Mouse (Mus musculus) lung, adult 2 months (tissue): ENCODE measurements around the gene Dxo. TPM values are rescaled to one million over a fixed set of nuclear protein-coding genes. Genes with fewer than 3 reads are reported as not detected.

Source experiments
- DNase-seq: peaks from one replicate; pipeline ENCODE4 v3.0.0; 2022
- H3K4me1 ChIP-seq: fragments of 200-500 bp; 2 replicates; pipeline ENCODE4 v1.6.1; 2011; ENCODE audit warnings: low read length; ENCODE audit not compliant: control insufficient read depth, insufficient read depth
- H3K4me3 ChIP-seq: fragments of 200-500 bp; replicated peaks from 2 replicates; pipeline ENCODE3; 2011; ENCODE audit warnings: low read depth, mild to moderate bottlenecking, control low read depth, low read length; ENCODE audit errors: extremely low read depth
- CTCF ChIP-seq: fragments of 200-500 bp; IDR thresholded peaks from 2 replicates; pipeline ENCODE4 v1.5.1; 2011; ENCODE audit warnings: mild to moderate bottlenecking, low read length, control low read depth; ENCODE audit not compliant: insufficient read depth
- POLR2A ChIP-seq: fragments of 200-500 bp; IDR thresholded peaks from 2 replicates; pipeline ENCODE4 v1.6.1; 2011; ENCODE audit warnings: low read depth, mild to moderate bottlenecking, control low read depth, low read length, borderline replicate concordance; ENCODE audit errors: extremely low read depth
- WGBS: fragments of 180-500 bp; shearing (Covaris S2); methylation state at CpG from one replicate; pipeline ENCODE4 v1.1.7; 2018; 5-methylcytosine and 5-hydroxymethylcytosine counted together
- polyA plus RNA-seq: library from polyadenylated mRNA; depleted of rRNA; stranded (reverse); fragments of >200 nt; gene quantifications from 2 replicates; pipeline ENCODE4 v1.2.3, GENCODE M21; 2012

Dxo gene
- polyA plus RNA-seq, 1 experiment: 58.1 TPM

DNA sequence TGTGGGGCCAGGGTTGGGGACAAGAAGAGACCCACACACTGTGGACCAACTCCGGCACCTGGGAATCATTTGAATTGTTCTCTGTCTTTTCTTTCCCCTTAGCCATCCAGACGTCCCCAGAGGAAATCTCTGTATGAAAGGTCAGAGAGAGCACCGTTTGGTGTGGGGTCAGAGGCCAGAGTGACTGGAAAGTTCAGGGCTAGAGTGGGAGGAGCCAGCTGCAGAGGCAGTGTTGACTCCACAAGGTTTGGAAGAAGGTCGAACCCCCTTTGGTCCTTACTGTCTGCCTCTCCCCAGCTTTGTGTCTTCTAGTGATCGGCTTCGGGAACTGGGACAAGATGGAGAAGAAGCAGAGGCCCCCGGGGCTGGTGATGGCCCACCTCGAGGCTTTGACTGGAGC lies 16.7 kb downstream of the Dxo start:
- H3K4me1 ChIP-seq: 0 out of 2 replicates have a peak, but pooled peaks cover 3% of the 10 kb centered on the region
- no peak for DNase-seq
- WGBS: 78% methylated on average over 8 of the region's 8 CpGs
- TF ChIP-seq CTCF (no peak), POLR2A (no peak)
- no peak overlapping the region for H3K4me3 ChIP-seq

DNA sequence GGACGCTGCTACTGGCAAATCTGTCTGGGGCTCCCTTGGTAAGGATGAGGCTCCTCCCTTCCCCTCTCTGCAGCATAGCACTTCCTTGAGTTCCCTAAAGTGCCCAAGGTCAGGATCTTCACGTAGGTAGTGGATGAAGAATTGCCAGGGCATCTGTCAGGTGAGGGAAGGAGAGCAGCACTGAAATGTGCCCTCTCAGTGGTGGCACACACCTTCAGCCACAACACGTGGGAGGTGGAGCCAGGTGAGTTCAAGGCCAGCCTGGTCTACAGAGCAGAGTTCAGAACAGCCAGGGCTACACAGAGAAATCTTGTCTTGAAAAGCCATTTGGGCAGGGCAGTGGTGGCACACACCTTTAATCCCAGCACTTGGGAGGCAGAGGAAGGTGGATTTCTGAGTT lies 17.9 kb downstream of the Dxo start:
- TF ChIP-seq CTCF (no peak), POLR2A (no peak)
- 63% methylated on average over 3 of the region's 3 CpGs for WGBS
- Histone ChIP-seq H3K4me3 (no peak overlapping the region), H3K4me1 (no peaks in the 10 kb centered on the region)
- no peak for DNase-seq

DNA sequence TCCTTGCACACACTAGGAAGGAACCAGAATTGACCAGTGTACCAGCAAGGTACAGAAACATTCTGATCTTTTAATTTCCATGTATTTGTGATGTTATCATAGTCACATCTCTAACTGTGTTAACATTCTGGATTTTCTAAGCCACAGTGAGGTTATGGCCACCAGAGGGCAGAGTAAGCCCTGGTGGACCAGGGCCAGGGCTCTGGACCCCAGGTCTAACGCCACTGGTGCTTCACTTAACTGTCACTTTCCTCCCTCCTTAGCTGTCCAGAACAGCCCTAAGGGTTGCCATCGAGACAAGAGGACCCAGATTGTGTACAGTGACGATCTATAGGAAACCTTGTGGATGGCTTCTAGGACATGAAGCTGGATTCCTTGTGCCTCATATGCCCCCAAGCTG lies 19.0 kb downstream of the Dxo start:
- TF ChIP-seq CTCF (peak; percentile 81), POLR2A (no peak)

DNA sequence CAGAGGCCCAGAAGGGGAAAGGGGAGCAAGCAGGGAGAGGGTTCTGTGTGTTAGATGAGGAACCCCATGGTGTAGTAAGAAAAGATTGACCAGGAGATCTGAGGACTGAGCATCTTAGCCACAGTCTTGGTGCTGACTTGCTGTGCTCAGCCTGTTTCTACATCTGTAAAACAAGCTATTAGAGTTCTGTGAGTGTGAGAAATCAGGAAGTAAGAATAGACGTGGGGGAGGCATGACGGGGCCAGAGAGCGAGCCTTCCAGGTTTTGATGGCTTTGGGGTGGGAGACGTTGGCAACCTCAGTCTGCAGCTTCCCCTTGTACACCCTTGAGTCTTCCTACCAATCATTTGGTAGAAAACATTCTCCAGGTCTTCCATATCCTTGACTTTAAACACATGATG lies 21.9 kb downstream of the Dxo start:
- no peak overlapping the region for H3K4me3 ChIP-seq
- no peak for DNase-seq
- TF ChIP-seq POLR2A (no peak), CTCF (no peak)
- no peaks in the 10 kb centered on the region for H3K4me1 ChIP-seq
- 68% methylated on average over 4 of the region's 4 CpGs for WGBS

More for the DNA sequence above, 19.0 kb downstream of the Dxo start:
- H3K4me1 ChIP-seq: no peaks in the 10 kb centered on the region
- peak; percentile 49 for DNase-seq
- no peak overlapping the region for H3K4me3 ChIP-seq
- WGBS: 37% methylated on average over 3 of the region's 3 CpGs

DNA sequence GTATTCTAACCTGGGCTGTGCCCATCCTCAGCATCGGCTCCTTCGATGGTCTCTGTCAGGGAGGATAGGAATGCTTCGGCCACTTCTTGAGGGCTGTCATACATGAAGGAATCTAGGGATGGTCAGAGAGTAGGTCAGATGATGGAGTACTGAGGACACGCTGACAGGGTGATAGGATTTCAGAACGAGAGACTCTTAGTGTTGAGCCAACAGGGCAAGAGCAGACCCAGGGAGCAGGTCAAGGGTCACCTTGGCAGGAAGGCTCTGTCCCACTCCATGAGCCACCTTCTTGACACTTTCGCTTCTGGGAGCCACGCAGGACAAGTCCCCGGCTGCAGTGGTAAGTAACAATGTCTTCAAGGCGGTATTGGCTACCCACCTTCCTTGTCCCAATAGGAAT lies 23.7 kb downstream of the Dxo start:
- no peak for DNase-seq
- WGBS: 80% methylated on average over 9 of the region's 9 CpGs
- Histone ChIP-seq H3K4me1 (no peaks in the 10 kb centered on the region), H3K4me3 (no peak overlapping the region)
- no peak for TF ChIP-seq POLR2A
- TF ChIP-seq CTCF: no peak

DNA sequence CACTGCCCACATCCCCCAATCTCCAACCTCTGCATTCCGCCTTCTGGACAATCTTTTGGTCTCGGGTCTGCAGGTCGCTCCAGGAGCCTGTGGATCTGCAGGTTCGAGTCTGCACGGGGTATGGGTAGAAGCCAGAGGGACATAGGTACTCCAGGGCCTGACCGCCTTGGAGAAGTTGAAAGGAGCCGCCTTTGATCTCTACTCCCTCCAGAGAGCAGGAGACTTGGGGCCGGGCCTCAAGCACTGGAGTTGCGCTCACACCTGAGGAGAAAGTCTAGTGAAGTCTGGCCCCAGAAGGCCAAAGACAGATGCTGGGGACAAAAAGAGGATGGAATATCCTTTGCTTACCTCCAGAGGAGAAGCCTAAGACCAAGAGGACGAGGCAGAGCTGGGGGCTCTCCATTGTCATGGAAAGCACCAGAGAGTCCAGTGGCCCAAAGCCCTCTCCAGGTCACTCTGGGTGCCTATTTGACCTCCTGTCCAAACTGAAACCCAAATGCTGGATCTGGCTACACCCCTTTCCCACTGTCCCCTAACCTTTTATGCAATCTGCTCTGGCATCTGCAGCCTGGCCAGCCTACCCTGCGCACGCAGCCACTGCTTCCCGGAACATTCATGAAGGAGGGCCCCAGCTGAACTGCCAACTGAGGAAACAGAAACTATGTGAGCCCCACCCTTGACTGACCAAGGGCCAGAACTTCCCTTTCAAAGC lies 25.0 kb downstream of the Dxo start:
- Histone ChIP-seq H3K4me3 (no peak overlapping the region), H3K4me1 (no peaks in the 10 kb centered on the region)
- DNase-seq: no peak
- WGBS: 53% methylated on average over 13 of the region's 13 CpGs
- no peak for TF ChIP-seq POLR2A
- no peak for TF ChIP-seq CTCF

DNA sequence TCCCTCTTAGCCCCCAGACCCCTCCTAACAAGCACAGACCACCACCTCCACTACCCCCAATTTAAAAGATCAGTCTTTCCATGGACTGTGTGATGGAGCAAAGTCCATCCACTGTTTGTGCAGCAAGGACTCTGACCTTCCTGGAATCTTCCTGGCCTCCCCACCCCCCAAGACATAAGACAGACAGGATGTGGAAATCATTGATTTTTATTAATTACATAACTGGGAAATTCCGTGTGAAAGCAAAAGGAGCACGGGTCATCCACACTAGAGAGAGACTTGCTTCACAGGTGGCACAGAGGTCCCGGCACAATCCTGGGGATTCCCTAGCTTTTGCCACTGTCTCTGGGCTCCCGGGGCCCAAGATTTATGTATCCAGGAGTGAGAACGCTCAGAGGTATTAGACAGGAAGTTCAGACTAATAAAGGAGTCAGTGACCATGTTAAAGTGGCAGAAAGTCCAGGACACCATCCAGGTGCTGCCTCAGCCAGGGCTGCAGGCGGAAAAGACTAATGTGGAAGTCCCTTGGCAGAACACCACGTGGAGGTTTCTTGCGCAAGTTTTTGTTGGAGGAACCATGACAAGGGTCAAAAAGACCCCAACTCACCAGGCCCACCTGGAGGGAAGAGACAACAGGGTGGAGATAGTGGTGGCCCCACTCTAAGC lies 25.7 kb downstream of the Dxo start, which contains the start of gene Cfb:
Gene Cfb, minus strand, starts transcription at position 103 of the 666 bp plus-strand sequence.
- Histone ChIP-seq H3K4me1 (no peaks in the 10 kb centered on the region), H3K4me3 (no peak within 1 kb of the TSS)
- 41% methylated on average over 8 of the region's 8 CpGs for WGBS
- TF ChIP-seq CTCF (no peak), POLR2A (no peak)
- DNase-seq: no peak

DNA sequence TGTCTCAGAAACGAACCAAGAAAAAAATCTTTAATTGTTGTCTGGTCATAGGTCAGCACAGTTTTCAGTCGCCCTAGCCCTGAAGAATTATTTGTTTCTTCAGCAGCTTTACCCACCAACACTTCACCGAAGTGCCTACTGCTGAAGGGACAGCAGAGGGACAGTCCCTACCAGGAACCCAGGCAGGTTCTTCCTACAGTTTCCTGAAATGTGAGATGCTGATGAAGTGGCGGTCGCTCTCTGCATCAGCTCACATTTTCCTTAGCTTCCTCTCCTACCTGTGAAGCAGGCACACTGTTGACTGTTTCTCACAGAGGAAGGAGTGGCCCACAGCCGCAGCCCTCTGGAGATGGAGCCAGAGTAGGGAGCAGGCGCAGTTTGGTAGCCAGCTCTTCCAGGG lies 29.2 kb downstream of the Dxo start:
- Histone ChIP-seq H3K4me1 (no peaks in the 10 kb centered on the region), H3K4me3 (no peak overlapping the region)
- WGBS: 43% methylated on average over 7 of the region's 7 CpGs
- no peak for DNase-seq
- no peak for TF ChIP-seq CTCF
- TF ChIP-seq POLR2A: no peak

DNA sequence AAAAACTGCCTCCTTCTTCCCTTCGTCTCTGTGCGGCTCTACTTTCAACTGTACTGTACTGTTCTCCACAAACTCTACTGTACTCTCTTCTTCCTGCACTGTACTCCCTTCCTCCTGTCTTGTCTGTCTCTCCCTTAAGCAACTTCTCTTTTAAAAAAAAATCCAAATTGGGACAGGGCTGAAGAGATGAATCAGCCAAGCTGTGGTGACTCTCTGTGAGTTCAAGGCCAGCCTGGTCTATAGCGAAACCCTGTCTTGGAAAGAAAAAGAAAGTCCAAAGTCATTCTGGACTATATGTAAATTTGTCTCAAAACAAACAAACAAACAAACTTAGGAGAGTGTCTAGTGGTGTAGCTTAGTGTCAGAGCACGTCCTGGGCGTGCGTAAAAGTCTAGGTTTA lies 37.5 kb downstream of the Dxo start:
- DNase-seq: no peak
- Histone ChIP-seq H3K4me3 (no peak overlapping the region), H3K4me1 (no peaks in the 10 kb centered on the region)
- TF ChIP-seq POLR2A (no peak), CTCF (no peak)
- WGBS: 79% methylated on average over 6 of the region's 6 CpGs

DNA sequence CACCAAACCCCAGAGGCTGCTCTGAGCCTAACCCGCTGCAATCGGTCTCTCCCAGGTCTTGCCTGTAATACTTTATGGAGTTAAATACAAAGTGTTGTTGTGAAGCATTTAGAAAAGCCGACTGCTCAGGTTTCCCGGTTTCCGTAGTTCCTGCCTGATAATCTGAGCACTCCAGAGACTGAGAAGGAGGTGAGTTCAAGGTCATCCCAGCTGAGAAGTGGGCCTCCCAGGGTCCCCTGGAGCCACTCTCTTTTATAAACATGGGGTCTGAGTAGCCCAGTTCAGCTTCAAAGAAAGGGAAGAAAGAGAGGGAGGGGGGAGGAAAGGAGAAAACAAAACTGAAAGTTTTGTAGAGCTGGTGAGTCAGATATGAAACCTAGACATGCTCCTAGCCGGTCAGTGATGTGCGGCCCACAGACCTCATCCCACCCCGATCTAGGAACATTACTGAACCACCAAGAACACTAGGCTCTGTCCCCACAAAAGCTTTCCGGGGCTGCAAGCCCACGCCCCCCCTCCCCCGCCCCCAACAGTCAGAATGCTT lies 42.6 kb downstream of the Dxo start, which contains the start of gene Zbtb12:
Gene Zbtb12, plus strand, starts transcription at position 148 of the 544 bp plus-strand sequence.
- 46% methylated on average over 11 of the region's 11 CpGs for WGBS
- DNase-seq: no peak
- H3K4me1 ChIP-seq: no peaks in the 10 kb centered on the region
- TF ChIP-seq CTCF: no peak
- TF ChIP-seq POLR2A: no peak
- H3K4me3 ChIP-seq: no peak within 1 kb of the TSS
